Mouse (Mus musculus) spleen, postnatal 0 days (tissue): ENCODE results near the gene Gm10273. TPM values are rescaled to one million over a fixed set of nuclear protein-coding genes. Genes with fewer than 3 reads are reported as not detected.

Experiments used
- polyA plus RNA-seq: library from polyadenylated mRNA; unstranded; fragments of >200 nt; fragmentation: Nextera tagmentation; extraction: Ambion mirVana; gene quantifications from 2 replicates; pipeline ENCODE4 v1.2.1, GENCODE M21; 2015

Gm10273 gene
- polyA plus RNA-seq, result 2.8 and 14.6 TPM in 2 replicates

DNA sequence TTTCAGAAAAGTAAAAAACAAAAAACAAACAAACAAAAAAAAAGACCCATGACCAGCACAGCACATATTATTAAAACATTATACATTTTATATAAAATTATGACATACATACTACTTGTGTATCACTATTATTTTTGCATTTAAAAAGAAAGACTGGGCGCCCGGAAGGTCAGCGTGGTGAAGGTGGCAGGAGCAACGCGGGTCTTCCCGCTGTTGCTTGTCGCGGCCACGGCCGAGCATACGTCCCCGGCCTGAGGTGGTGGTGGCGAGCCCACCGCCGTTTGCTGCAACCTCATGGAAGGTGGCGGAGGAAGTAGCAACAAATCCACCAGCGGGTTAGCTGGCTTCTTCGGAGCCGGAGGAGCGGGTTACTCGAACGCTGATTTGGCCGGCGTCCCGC lies at the start of gene Gm10273:
TSS of gene Gm10273 (plus strand) at position 172 of the 400 bp plus-strand sequence.

GRCm38 (mm10) chr10:59402899-59403792 lies 7.7 kb downstream of the Gm10273 start, which contains the start of gene Pla2g12b:
TSS of gene Pla2g12b (plus strand) at chr10:59403660.

DNA sequence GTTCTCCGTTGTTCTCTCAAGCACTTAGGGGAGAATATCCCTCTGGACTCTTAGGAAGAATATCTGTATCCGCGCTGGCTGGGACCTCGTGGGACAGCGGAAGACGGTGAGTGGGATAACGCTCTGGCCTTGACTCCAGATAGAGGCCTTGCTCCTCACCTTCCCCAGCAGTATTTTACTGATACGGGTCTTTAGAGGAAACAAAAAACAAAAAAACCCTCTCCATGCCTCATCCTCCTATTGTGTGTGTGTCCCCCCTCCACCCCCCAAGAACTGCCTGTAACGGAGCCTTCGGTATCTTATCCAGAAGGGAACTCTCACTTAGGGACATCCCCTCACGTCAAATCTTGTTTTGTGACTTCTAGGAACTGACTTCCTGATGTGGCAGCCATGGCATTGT lies 46.3 kb downstream of the Gm10273 start, which contains the start of gene Oit3:
TSS of gene Oit3 (minus strand) at position 44 of the 400 bp plus-strand sequence.

Other genes with a start within 250 kb of the Gm10273 start
- gene Sept10, start 173.8 kb upstream of the Gm10273 start, polyA plus RNA-seq, result 16.1 and 20.3 TPM in 2 replicates
- gene Sowahc, start 173.7 kb upstream of the Gm10273 start, polyA plus RNA-seq, result 1.1 and 1.9 TPM in 2 replicates
- 13.8 and 15.5 TPM in 2 replicates for gene P4ha1, start 72.3 kb upstream of the Gm10273 start, polyA plus RNA-seq
- gene Pla2g12b, start 8.0 kb downstream of the Gm10273 start, polyA plus RNA-seq, result 0.11 and 0.28 TPM in 2 replicates
- 11.4 and 15.2 TPM in 2 replicates for gene Oit3, start 46.1 kb downstream of the Gm10273 start, polyA plus RNA-seq
- gene Gm10322, start 220.4 kb downstream of the Gm10273 start, polyA plus RNA-seq, result not detected in 2 replicates
- 17.4 and 21.4 TPM in 2 replicates for gene Mcu, start 221.1 kb downstream of the Gm10273 start, polyA plus RNA-seq